Mouse (Mus musculus) MEL (cell line): ENCODE measurements at regions not wholly inside any gene's neighbourhood (a gene's known extent, or its start where the extent isn't known, plus 50 kb on each side); places are given as distances from the start of the nearest gene placed in this dataset.

Experiments used
- CHD2 ChIP-seq: IDR thresholded peaks from 2 replicates; pipeline ENCODE4 v1.6.1; 2011; ENCODE audit warnings: low read length, improper control_type of control experiment
- CTCF ChIP-seq, 3 experiments: IDR thresholded peaks in 2 of 3; conservative IDR thresholded peaks in 1 of 3; 2 replicates each; pipeline ENCODE4 v1.5.1; 2011 to 2012; ENCODE audit warnings: low read length in 3 of 3, low read depth in 2 of 3, mild to moderate bottlenecking in 2 of 3, improper control_type of control experiment in 1 of 3, inconsistent platforms in 1 of 3, mixed read lengths in 1 of 3, moderate library complexity in 1 of 3; ENCODE audit not compliant: control insufficient read depth in 1 of 3, insufficient read depth in 1 of 3, poor library complexity in 1 of 3, severe bottlenecking in 1 of 3
- EP300 ChIP-seq, 2 experiments: IDR thresholded peaks; 2 replicates each; pipeline ENCODE4 v1.6.1; 2011; ENCODE audit warnings: improper control_type of control experiment in 2 of 2, low read length in 2 of 2, low read depth in 1 of 2, mild to moderate bottlenecking in 1 of 2
- GATA1 ChIP-seq: IDR thresholded peaks from 2 replicates; pipeline ENCODE4 v1.6.1; 2011; ENCODE audit warnings: low read depth, low read length, improper control_type of control experiment
- KAT2A ChIP-seq: conservative IDR thresholded peaks from 2 replicates; pipeline ENCODE4 v1.6.1; 2012; ENCODE audit warnings: low read depth, low read length, improper control_type of control experiment, inconsistent platforms
- MEF2A ChIP-seq: IDR thresholded peaks from 2 replicates; pipeline ENCODE4 v1.6.1; 2014; ENCODE audit warnings: low read depth, mild to moderate bottlenecking, inconsistent platforms, low read length, improper control_type of control experiment; ENCODE audit not compliant: poor library complexity, insufficient replicate concordance, severe bottlenecking; ENCODE audit errors: extremely low read depth
- MXI1 ChIP-seq: IDR thresholded peaks from 2 replicates; pipeline ENCODE4 v1.6.1; 2011; ENCODE audit warnings: mild to moderate bottlenecking, low read depth, low read length, improper control_type of control experiment
- POLR2A ChIP-seq, 2 experiments: IDR thresholded peaks; 2 replicates each; pipeline ENCODE4 v1.6.1; 2011 to 2012; ENCODE audit warnings: low read length in 2 of 2, mild to moderate bottlenecking in 2 of 2, control low read depth in 1 of 2, improper control_type of control experiment in 1 of 2, low read depth in 1 of 2, moderate library complexity in 1 of 2; ENCODE audit not compliant: control insufficient read depth in 1 of 2, insufficient read depth in 1 of 2, poor library complexity in 1 of 2
- RAD21 ChIP-seq: IDR thresholded peaks from 2 replicates; pipeline ENCODE4 v1.6.1; 2011; ENCODE audit warnings: mild to moderate bottlenecking, low read depth, low read length, improper control_type of control experiment
- SIN3A ChIP-seq: IDR thresholded peaks from 2 replicates; pipeline ENCODE4 v1.6.1; 2012; ENCODE audit warnings: low read length, improper control_type of control experiment, inconsistent platforms
- SMC3 ChIP-seq: IDR thresholded peaks from 2 replicates; pipeline ENCODE4 v1.6.1; 2011; ENCODE audit warnings: low read depth, low read length, improper control_type of control experiment
- TCF12 ChIP-seq: IDR thresholded peaks from 2 replicates; pipeline ENCODE4 v1.6.1; 2014; ENCODE audit warnings: low read depth, mild to moderate bottlenecking, inconsistent platforms, low read length, improper control_type of control experiment, moderate library complexity
- USF1 ChIP-seq: IDR thresholded peaks from 2 replicates; pipeline ENCODE4 v1.6.1; 2014; ENCODE audit warnings: low read depth, mild to moderate bottlenecking, inconsistent platforms, low read length, improper control_type of control experiment, moderate library complexity
- ZC3H11A ChIP-seq: IDR thresholded peaks from 2 replicates; pipeline ENCODE4 v1.6.1; 2012; ENCODE audit warnings: low read depth, mild to moderate bottlenecking, inconsistent platforms, low read length, improper control_type of control experiment

GRCm38 (mm10) chr14:101378545-101378944 lies 178.4 kb upstream of the Prr30 start:
- TF ChIP-seq POLR2A (IDR thresholded peaks at IDR 0.05; ENCODE audit: control insufficient read depth in 1 of 2, insufficient read depth in 1 of 2, low read depth in 1 of 2, low read length in 2 of 2, poor library complexity in 1 of 2), result no peak
- TF ChIP-seq MEF2A, result no peak
- no peak for TF ChIP-seq TCF12
- TF ChIP-seq MXI1, result no peak
- no peak for TF ChIP-seq USF1
- TF ChIP-seq KAT2A, result no peak
- no peak for TF ChIP-seq SIN3A
- TF ChIP-seq CHD2, result no peak
- no peak for TF ChIP-seq ZC3H11A
- TF ChIP-seq GATA1, result no peak
- TF ChIP-seq EP300 (IDR thresholded peaks at IDR 0.05; ENCODE audit: low read depth in 1 of 2, low read length in 2 of 2), result no peak
- no peak for TF ChIP-seq CTCF (IDR thresholded peaks at IDR 0.05 in 2 of 3, conservative IDR thresholded peaks at IDR 0.05 in 1 of 3; ENCODE audit: control insufficient read depth in 1 of 3, insufficient read depth in 1 of 3, low read depth in 2 of 3, low read length in 3 of 3, poor library complexity in 1 of 3, severe bottlenecking in 1 of 3)
- TF ChIP-seq RAD21, result no peak
- TF ChIP-seq SMC3, result no peak
